Mouse (Mus musculus): ENCODE data around the gene Prokr2. TPM values are rescaled to one million over a fixed set of nuclear protein-coding genes. Genes with fewer than 3 reads are reported as not detected.

The Prokr2 gene
- polyA plus RNA-seq, 1 experiment, result 0.10 TPM

DNA sequence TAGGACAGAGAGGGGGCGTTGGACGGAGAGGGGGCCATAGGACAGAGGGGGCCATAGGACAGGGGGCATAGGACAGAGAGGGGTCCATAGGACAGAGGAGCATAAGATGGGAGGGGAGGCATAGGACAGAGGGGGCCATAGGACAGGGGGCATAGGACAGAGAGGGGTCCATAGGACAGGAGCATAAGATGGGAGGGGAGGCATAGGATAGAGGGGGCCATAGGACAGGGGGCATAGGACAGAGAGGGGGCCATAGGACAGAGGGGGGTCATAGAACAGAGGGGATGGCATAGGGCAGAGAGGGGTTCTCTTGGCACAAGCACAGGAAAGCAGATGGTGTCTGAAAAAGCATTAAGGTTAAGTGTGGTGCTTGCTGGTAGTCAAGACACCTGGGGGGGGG lies 71.7 kb downstream of the Prokr2 start:
- TF ChIP-seq FLI1 (IDR thresholded peaks at IDR 0.05; ENCODE audit: low read length) (no peak), GATA1 (IDR thresholded peaks at IDR 0.05; ENCODE audit: borderline replicate concordance, low read length) (no peak)
- peaks cover 43% of the 10 kb centered on the region for H3K4me1 ChIP-seq
- H3K4me3 ChIP-seq (replicated peaks), result no peak overlapping the region
- peaks cover 51% of the 10 kb centered on the region for H3K36me3 ChIP-seq (replicated peaks; ENCODE audit: low read length)
- H3K9me3 ChIP-seq, result peaks cover 12% of the 10 kb centered on the region
- H3K27me3 ChIP-seq (replicated peaks), result no peaks in the 10 kb centered on the region

DNA sequence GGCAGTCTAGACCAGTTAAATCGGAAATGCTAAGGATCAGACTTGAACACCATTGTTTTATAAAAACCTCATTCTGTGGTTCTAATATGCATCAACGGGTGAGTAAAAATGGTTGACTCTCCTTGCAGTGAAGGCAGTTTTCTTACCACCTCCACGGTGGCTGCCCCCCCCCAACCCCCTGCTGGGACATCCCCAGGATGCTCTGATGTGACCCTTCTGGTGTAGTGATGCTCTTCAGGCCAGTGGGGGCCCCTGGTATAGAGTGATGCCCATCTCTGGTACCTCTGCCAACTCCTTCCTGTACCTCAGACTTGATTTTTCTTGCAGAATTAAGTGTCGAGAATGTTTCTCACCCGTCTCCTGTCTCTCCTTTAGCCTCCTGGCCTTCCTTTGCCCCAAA lies 72.6 kb downstream of the Prokr2 start:
- H3K9me3 ChIP-seq, result peaks cover 12% of the 10 kb centered on the region
- TF ChIP-seq FLI1 (IDR thresholded peaks at IDR 0.05; ENCODE audit: low read length), result no peak
- no peak for TF ChIP-seq GATA1 (IDR thresholded peaks at IDR 0.05; ENCODE audit: borderline replicate concordance, low read length)
- no peaks in the 10 kb centered on the region for H3K27me3 ChIP-seq (replicated peaks)
- H3K4me1 ChIP-seq, result peaks cover 53% of the 10 kb centered on the region
- H3K36me3 ChIP-seq (replicated peaks; ENCODE audit: low read length), result peaks cover 60% of the 10 kb centered on the region
- no peak overlapping the region for H3K4me3 ChIP-seq (replicated peaks)

DNA sequence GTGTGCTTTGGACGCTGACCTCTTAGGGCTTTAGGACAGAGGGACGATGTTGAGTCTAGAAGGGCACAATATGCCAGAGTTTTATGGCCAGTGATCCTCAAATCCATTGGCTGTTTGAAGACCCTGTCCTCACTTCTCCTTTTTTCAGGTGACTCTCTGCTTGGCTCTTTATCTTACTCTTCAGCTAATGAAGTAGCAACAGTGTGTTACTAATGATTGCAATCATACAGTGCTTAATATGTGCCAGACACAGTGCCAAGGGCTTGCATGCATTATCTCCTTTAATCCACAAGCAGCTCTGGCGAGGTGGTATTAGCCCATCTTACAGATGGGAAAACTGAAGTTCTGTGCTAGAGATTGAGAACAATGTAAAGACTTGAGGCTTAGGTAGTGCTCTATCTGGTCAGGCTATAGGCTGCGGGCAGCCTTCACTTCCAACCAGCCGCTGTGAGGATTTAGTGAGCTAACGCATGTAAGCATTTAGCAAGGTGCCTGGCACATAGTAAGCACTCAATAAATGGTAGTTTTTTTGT lies 75.8 kb downstream of the Prokr2 start:
- Histone ChIP-seq H3K4me3 (replicated peaks) (no peak overlapping the region), H3K36me3 (replicated peaks; ENCODE audit: low read length) (peaks cover 91% of the 10 kb centered on the region), H3K9me3 (peaks cover 12% of the 10 kb centered on the region), H3K27me3 (replicated peaks) (no peaks in the 10 kb centered on the region), H3K4me1 (peaks cover 74% of the 10 kb centered on the region)
- TF ChIP-seq FLI1 (IDR thresholded peaks at IDR 0.05; ENCODE audit: low read length) (no peak), GATA1 (IDR thresholded peaks at IDR 0.05; ENCODE audit: borderline replicate concordance, low read length) (no peak)

DNA sequence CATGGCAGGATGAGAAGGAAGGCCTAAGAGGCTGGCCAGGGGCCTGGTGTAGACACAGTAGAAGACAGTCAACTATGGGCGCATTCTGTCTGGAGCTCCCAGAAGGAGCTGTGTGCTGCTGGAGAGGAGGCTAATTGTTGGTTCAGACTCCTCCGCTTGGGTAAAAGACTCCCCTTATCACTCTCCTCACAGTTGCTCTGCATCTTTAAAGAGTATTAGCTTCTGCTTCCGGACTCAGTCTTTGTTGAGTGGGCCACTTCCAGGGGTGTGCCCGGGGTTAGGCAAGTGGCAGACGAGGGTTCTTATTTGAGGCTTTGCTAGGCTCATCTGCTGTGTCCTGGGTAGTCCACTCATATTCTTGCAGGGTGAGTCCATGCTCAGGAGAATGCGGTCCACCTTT lies 76.4 kb downstream of the Prokr2 start:
- Histone ChIP-seq H3K9me3 (peaks cover 11% of the 10 kb centered on the region), H3K36me3 (replicated peaks; ENCODE audit: low read length) (peaks cover 97% of the 10 kb centered on the region), H3K4me1 (peaks cover 80% of the 10 kb centered on the region), H3K4me3 (replicated peaks) (peak overlapping the region; percentile 69), H3K27me3 (replicated peaks) (no peaks in the 10 kb centered on the region)
- TF ChIP-seq GATA1 (IDR thresholded peaks at IDR 0.05; ENCODE audit: borderline replicate concordance, low read length) (no peak), FLI1 (IDR thresholded peaks at IDR 0.05; ENCODE audit: low read length) (no peak)

DNA sequence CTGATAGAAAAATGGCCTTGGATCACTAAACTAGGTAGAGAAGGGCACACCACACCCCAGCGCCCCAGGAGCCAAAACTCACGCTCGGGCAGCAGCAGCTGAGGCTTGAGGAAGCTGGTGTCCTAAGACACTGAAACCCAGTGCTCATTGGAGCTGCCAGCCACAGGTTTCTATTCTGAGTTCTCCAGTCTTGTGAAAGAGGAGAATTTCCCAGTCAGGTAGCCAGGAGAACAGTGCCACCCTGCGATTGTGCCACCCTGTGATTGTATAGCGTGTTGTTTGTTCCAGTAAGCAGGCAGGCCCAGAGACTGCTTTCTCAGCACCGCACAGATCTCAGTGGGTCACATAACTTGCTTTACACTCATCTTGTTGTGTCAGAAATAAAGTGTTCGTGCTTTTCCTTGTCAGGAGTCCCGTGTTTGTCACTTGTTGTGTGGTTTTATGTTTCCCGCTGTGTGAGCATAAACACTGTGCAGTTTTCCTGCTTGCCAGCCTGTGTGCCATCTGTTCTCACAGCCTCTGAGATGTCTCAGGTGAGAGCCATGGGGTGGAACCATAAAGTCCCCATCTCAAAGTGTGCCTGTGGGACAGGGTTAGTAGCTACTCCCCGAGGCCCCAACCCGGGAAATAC lies 77.9 kb downstream of the Prokr2 start:
- Histone ChIP-seq H3K4me3 (replicated peaks) (peak overlapping the region; percentile 5), H3K4me1 (peaks cover 91% of the 10 kb centered on the region), H3K36me3 (replicated peaks; ENCODE audit: low read length) (peaks cover 99% of the 10 kb centered on the region), H3K27me3 (replicated peaks) (no peaks in the 10 kb centered on the region), H3K9me3 (no peaks in the 10 kb centered on the region)
- TF ChIP-seq FLI1 (IDR thresholded peaks at IDR 0.05; ENCODE audit: low read length) (no peak), GATA1 (IDR thresholded peaks at IDR 0.05; ENCODE audit: borderline replicate concordance, low read length) (no peak)

DNA sequence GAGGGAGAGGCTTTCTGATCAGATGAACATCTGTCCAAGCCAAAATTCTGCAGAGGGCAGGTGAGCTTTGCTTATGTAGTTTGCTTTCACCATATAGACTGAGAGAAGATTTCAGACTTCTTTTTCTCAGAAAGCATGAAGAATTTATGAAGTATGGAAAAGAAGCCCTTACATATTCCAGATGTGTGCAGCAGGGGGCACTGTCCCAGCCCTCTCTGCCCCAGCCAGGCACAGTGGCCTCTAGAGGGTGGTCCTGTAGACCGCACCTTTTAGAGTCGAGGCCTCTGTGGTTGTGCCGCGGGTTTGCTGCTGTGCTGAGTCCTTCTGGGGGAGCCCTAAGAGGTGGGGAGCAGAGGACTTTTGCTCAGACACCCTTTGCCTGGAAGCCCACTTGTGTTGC lies 79.3 kb downstream of the Prokr2 start:
- H3K9me3 ChIP-seq, result no peaks in the 10 kb centered on the region
- TF ChIP-seq FLI1 (IDR thresholded peaks at IDR 0.05; ENCODE audit: low read length) (no peak), GATA1 (IDR thresholded peaks at IDR 0.05; ENCODE audit: borderline replicate concordance, low read length) (no peak)
- peak overlapping the region; percentile 36 for H3K4me3 ChIP-seq (replicated peaks)
- peaks cover 100% of the 10 kb centered on the region for H3K4me1 ChIP-seq
- peaks cover 99% of the 10 kb centered on the region for H3K36me3 ChIP-seq (replicated peaks; ENCODE audit: low read length)
- H3K27me3 ChIP-seq (replicated peaks), result no peaks in the 10 kb centered on the region

DNA sequence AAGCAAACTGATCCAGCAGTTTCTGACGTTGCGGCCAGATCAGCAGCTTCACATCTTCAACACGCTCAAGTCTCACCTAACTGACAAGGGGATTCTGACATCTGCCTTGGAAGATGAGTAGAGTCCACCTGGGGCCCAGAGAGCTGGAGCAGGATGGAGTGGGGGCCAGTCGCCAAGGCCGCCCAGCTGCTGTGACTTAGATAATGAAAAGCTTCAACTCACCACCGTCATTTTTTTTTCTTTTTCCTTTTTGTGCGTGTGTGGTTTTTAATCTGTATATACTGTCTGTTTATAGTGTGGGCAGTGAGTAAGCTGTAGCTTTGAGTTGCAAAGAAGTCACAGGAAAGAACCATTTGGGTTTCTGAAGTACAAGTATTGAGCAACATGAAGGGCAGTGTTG lies 80.1 kb downstream of the Prokr2 start:
- H3K27me3 ChIP-seq (replicated peaks), result no peaks in the 10 kb centered on the region
- H3K9me3 ChIP-seq, result no peaks in the 10 kb centered on the region
- no peak for TF ChIP-seq FLI1 (IDR thresholded peaks at IDR 0.05; ENCODE audit: low read length)
- peak; percentile 56; the same call in 1 of the 3 replicates for TF ChIP-seq GATA1 (IDR thresholded peaks at IDR 0.05; ENCODE audit: borderline replicate concordance, low read length)
- H3K4me1 ChIP-seq, result peaks cover 93% of the 10 kb centered on the region
- H3K4me3 ChIP-seq (replicated peaks), result peak overlapping the region; percentile 66
- peaks cover 99% of the 10 kb centered on the region for H3K36me3 ChIP-seq (replicated peaks; ENCODE audit: low read length)

DNA sequence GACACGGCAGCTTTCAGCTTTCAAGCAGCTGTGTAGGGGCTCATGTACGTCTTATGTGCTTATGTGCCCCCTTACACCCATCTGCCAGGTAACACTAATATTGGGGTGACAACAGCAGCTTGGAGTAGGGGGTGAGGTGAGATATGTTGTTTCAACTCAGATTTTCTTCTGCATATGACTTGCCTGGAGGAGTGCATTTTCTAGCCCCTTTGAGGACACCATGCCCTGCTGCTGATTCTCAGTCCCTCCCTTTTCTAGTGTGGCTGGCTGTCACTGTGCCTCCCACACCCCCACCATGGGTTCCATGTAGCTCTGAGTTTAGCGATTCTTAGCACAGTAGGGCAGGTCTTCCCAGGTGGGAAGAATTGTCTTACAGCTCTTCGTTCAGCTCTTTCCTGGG lies 83.8 kb downstream of the Prokr2 start:
- H3K4me3 ChIP-seq (replicated peaks), result no peak overlapping the region
- TF ChIP-seq FLI1 (IDR thresholded peaks at IDR 0.05; ENCODE audit: low read length), result no peak
- TF ChIP-seq GATA1 (IDR thresholded peaks at IDR 0.05; ENCODE audit: borderline replicate concordance, low read length), result no peak
- H3K36me3 ChIP-seq (replicated peaks; ENCODE audit: low read length), result peaks cover 99% of the 10 kb centered on the region
- H3K9me3 ChIP-seq, result no peaks in the 10 kb centered on the region
- peaks cover 57% of the 10 kb centered on the region for H3K4me1 ChIP-seq
- no peaks in the 10 kb centered on the region for H3K27me3 ChIP-seq (replicated peaks)

DNA sequence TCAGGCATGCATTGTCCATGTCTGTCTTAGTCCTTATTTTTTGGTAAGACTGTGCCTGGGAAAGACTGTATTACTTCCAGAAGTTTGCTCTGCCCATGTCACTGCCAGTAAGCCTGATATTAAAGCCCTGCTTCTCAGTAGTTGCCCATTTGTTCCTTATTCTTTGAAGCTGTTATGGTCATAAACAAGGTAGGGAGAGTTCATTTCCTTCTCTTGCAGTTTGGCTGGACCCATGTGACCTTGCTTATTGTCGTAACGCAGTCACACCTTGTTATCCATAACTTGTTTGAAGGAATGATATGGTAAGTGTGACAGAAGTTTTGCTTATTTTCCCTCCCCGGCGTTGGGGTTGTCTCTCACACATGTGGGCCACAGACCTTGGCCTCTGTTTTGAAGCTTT lies 87.0 kb downstream of the Prokr2 start:
- no peaks in the 10 kb centered on the region for H3K9me3 ChIP-seq
- H3K27me3 ChIP-seq (replicated peaks), result no peaks in the 10 kb centered on the region
- H3K4me1 ChIP-seq, result peaks cover 56% of the 10 kb centered on the region
- peaks cover 100% of the 10 kb centered on the region for H3K36me3 ChIP-seq (replicated peaks; ENCODE audit: low read length)
- TF ChIP-seq FLI1 (IDR thresholded peaks at IDR 0.05; ENCODE audit: low read length) (no peak), GATA1 (IDR thresholded peaks at IDR 0.05; ENCODE audit: borderline replicate concordance, low read length) (no peak)
- no peak overlapping the region for H3K4me3 ChIP-seq (replicated peaks)

DNA sequence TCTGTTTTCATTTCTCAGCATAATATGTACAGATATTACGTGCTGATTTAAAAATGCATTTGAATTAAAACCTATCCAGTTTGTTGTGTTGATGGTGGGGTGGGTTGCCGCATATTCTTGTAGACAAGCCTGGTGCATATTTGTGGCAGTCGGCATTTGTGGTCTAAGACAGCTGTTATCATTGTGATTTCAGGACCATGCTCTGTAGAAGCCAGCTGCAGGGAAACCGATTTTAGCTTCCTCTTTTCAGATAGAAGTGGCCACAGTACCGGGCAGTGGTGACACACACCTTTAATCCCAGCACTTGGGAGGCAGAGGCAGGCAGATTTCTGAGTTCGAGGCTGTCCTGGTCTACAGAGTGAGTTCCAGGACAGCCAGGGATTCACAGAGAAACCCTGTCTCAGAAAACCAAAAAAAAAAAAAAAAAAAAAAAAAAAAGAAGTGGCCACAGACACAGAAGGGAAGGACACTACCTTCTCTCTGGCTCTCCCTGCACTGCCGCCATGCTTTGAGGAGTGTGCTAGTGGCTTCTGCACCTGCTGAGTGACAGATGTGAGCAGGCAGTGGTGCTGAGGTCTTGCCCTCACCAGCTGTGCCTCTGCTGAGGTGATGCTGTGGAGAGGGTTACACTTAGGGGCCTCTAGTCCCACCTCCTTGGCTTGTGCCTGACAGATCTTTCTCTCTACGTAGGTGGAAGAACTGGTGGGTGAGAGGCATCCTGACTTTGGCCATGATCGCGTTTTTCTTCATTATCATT lies 91.4 kb downstream of the Prokr2 start:
- H3K27me3 ChIP-seq (replicated peaks), result no peaks in the 10 kb centered on the region
- peaks cover 85% of the 10 kb centered on the region for H3K36me3 ChIP-seq (replicated peaks; ENCODE audit: low read length)
- peak overlapping the region; percentile 64 for H3K4me3 ChIP-seq (replicated peaks)
- peaks cover 75% of the 10 kb centered on the region for H3K4me1 ChIP-seq
- no peaks in the 10 kb centered on the region for H3K9me3 ChIP-seq
- TF ChIP-seq FLI1 (IDR thresholded peaks at IDR 0.05; ENCODE audit: low read length) (no peak), GATA1 (IDR thresholded peaks at IDR 0.05; ENCODE audit: borderline replicate concordance, low read length) (no peak)

Data from megakaryocyte, embryonic 14.5 days (primary cell).